Comparison of ENCODE assay signal across 8 mouse cellular contexts in the genomic region with DNA sequence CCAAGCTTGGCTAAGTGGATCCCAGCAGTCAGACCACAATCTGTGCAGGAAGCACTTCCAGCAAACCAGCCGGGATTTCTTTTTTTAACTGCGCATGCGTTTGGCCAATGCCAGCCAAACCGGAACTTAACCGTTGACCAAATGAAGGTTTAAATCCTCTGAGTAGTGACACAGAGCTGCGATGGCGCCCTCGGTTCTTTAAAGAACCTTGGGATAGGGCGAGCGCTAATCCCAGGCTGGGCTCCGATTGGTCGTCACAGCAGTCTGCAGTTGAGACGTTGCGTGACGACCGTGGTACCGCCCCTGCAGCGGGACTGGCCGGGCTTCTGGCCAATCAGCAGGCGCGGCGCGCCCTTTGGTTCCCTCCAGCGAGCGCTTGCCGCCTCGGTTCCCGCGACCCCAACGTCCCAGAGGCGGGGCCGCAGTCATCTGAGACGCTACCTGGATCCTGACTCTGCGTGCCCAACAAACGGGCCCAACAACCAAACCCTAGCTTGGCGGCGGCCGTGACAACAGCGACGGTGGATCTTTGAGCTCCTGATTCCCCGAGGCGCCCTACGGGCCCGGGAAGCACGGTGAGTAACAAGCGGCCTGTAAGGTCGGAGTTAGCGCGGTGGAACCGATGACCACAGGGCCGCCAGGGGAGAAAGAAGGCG. TPM values are rescaled to one million over a fixed set of nuclear protein-coding genes. Genes with fewer than 3 reads are reported as not detected.
DNase-seq lines count a peak whose midpoint lies in the region; ATAC-seq and TF ChIP-seq lines count a peak whose summit lies in the region.

A gene (plus strand): TSS at position 387 of the 656 bp plus-strand sequence.

- H3K27ac ChIP-seq in gastrocnemius, adult 2 months, result peak within 1 kb of the TSS; percentile 93
- H3K27ac ChIP-seq in hindbrain, postnatal 0 days, result peak within 1 kb of the TSS; percentile 91
- H3K27ac ChIP-seq in left cerebral cortex, adult 2 months, result peak within 1 kb of the TSS; percentile 94

- under 1% methylated on average over 52 of the region's 52 CpGs for WGBS in hindbrain, postnatal 0 days

- intact Hi-C loops in gastrocnemius, adult 2 months (cut with DNase I), result loop anchor here (5.0 kb wide), 1 partner anchor 87 kb away; a partner anchor contains a TSS
- intact Hi-C loops in left cerebral cortex, adult 2 months (cut with DNase I), result loop anchor here (1.0 to 10.0 kb wide), 4 partner anchors 13 to 735 kb away; a partner anchor contains a TSS

- H3K4me2 ChIP-seq in hindbrain, postnatal 0 days (ENCODE audit: low read depth, low read length), result peak within 1 kb of the TSS; percentile 62

- peak within 1 kb of the TSS; percentile 55 for H3K9ac ChIP-seq in hindbrain, postnatal 0 days (replicated peaks; ENCODE audit: low read length)

- no peaks in the 10 kb centered on the region for H3K4me1 ChIP-seq in hindbrain, postnatal 0 days (ENCODE audit: insufficient read depth, low read length)

- no peaks in the 10 kb centered on the region for H3K36me3 ChIP-seq in hindbrain, postnatal 0 days (ENCODE audit: insufficient read depth, low read length)

- no peaks in the 10 kb centered on the region for H3K27me3 ChIP-seq in hindbrain, postnatal 0 days (ENCODE audit: insufficient read depth, low read length)

- no peaks in the 10 kb centered on the region for H3K9me3 ChIP-seq in hindbrain, postnatal 0 days (ENCODE audit: low read length)

- H3K4me3 ChIP-seq in gastrocnemius, adult 2 months, result peak within 1 kb of the TSS; percentile 88
- peak within 1 kb of the TSS; percentile 44 for H3K4me3 ChIP-seq in hindbrain, postnatal 0 days (ENCODE audit: low read length)
- H3K4me3 ChIP-seq in left cerebral cortex, adult 2 months, result peak within 1 kb of the TSS; percentile 63

- peak; percentile 93 for ATAC-seq in common myeloid progenitor, adult 5-6 weeks (replicated peaks; ENCODE audit: low read depth, poor library complexity, severe bottlenecking)
- peak; percentile 100 for ATAC-seq in hindbrain, postnatal 0 days
- ATAC-seq in megakaryocyte, adult 5-6 weeks (ENCODE audit: poor library complexity, severe bottlenecking), result peak; percentile 95

- DNase-seq in ZHBTc4 (ENCODE audit: low read depth, low spot score), result peak; percentile 100
- peak; percentile 98 for DNase-seq in gastrocnemius, adult 2 months
- peak; percentile 98 for DNase-seq in hindbrain, postnatal 0 days (ENCODE audit: low spot score)
- DNase-seq in left cerebral cortex, adult 2 months (ENCODE audit: extremely low spot score in 1 of 2, low spot score in 2 of 2), result peak; percentile 96
- peak; percentile 95 to 96 for DNase-seq in right cerebral cortex, adult 2 months (ENCODE audit: low spot score in 2 of 2)
- DNase-seq in urinary bladder, postnatal 14 days (ENCODE audit: low spot score), result peak; percentile 97

- peak; percentile 26; the same call in 1 of the 2 replicates for TF ChIP-seq CTCF in gastrocnemius, adult 2 months (IDR thresholded peaks at IDR 0.05)
- TF ChIP-seq CTCF in hindbrain, postnatal 0 days (IDR thresholded peaks at IDR 0.05; ENCODE audit: low read depth), result peak; percentile 38; the same call in 1 of the 2 replicates
- TF ChIP-seq CTCF in left cerebral cortex, adult 2 months (IDR thresholded peaks at IDR 0.05), result peak; percentile 21

RNA-seq across cellular contexts. Expression of the gene that starts here (rescaled TPM):
- total RNA-seq in common myeloid progenitor, adult 5-6 weeks (2017), result 17.3 and 29.3 TPM in 2 replicates
- total RNA-seq in gastrocnemius, adult 2 months (2021), result under 1 TPM; 0.06 to 0.13 TPM
- total RNA-seq in hindbrain, postnatal 0 days (2014; rRNA removed), result 2.8 and 3.6 TPM in 2 replicates
- 2.3 and 2.8 TPM in 2 replicates for polyA plus RNA-seq in hindbrain, postnatal 0 days (2015; fragmentation: Nextera tagmentation; extraction: Ambion mirVana)
- under 1 TPM; 0.36 to 0.98 TPM for total RNA-seq in left cerebral cortex, adult 2 months (2021)
- 36.2 and 37.6 TPM in 2 replicates for total RNA-seq in megakaryocyte, adult 5-6 weeks (2015)
- 13.9 and 16.7 TPM in 2 replicates for total RNA-seq in megakaryocyte, adult 5-6 weeks (2017)

Comparison
In these comparisons a context has a peak if more than half of its experiments do, and no peak if none do; other contexts are left out.
1. Peak in every context shown above with its lines: DNase-seq, ATAC-seq, H3K4me3 ChIP-seq and H3K27ac ChIP-seq.
2. Peak in DNase-seq, H3K4me3 ChIP-seq and H3K27ac ChIP-seq in gastrocnemius, adult 2 months; RNA of the gene not detected or under 1 TPM.
3. Peak in DNase-seq, H3K4me3 ChIP-seq and H3K27ac ChIP-seq in left cerebral cortex, adult 2 months; RNA of the gene not detected or under 1 TPM.